Mouse (Mus musculus) CD4-positive helper T cell, adult 2 months (primary cell): ENCODE data around the gene Cyb561a3.
A peak's percentile ranks its signal among the peaks of the same experiment; 100 is the strongest.

ENCODE experiments used
- DNase-seq: peaks from one replicate; pipeline ENCODE4 v3.0.0-alpha.2; 2012; ENCODE audit warnings: low read depth, missing footprints, low spot score

Gene Cyb561a3

DNA sequence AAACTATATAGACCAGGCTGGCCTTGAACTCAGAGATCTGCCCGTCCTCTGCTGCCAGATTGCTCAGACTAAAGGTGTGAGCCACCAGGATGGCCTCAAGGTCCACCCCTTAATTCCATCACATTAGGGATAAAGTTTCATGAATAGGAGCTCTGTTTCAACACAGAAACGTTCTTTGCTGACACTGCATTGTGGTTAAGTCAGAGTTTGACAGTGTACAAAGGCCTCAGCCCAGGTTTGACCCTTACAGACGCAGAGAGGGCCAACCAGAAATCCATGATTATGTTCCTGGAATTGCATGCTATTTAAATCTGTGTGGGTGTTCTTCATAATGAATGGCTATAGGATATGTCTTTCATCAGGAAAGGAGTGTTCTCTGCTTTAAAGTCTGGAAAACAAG lies 13.3 kb downstream of the Cyb561a3 start:
- DNase-seq, result no peak

DNA sequence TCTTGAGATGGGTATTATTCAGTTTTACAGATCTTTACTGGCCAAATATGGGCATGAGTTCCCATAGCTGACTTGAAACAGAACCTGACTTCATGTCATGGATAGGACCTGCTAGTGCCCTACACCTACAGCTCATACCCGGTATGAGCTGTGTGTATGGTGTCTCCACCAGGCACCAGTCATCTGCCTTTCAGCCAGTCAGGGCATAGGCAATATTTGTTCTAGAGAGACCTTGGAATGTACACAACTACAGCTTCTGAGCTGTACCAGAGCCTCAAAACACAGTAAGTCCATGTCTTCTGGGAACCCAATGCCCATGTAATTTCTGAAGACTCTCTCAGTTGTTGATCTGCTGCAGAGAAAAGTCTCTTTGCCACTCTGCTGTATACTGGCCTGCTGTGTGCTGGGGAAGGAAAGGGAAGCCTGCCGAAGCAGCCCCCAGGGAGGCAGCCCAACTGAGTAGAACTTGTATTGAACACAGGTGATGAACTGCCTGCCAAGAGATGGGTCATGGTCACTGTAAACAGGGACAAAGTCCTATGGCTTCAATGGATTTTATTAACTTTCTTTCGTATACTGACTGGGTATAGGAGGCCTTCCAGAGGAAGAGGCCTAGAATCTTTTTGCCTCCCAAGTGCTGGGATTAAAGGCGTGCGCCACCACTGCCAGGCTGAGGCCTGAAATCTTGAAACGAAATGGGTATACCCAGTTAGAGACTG lies 14.8 kb downstream of the Cyb561a3 start:
- no peak for DNase-seq

GRCm38 (mm10) chr19:10598188-10598587 lies 21.2 kb downstream of the Cyb561a3 start:
- peak; percentile 17 for DNase-seq

DNA sequence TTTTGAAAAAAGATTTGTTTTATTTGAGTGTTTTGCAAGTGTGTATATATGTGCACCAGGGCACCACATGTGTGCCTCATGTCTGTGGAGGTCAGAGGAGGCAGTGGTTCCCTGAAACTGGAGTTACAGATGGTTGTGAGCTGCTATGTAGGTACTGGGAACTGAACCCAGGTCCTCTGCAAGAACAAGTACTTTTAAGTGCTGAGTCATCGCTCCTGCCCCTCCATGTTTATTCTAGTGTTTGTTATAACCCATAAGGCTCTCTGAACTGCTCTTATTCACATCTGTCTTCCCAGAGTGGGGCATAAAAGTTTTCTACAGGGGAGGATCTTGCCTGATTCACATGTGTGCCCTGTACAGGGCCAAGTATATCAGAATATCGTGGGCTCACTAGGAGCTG lies 22.7 kb downstream of the Cyb561a3 start:
- no peak for DNase-seq

DNA sequence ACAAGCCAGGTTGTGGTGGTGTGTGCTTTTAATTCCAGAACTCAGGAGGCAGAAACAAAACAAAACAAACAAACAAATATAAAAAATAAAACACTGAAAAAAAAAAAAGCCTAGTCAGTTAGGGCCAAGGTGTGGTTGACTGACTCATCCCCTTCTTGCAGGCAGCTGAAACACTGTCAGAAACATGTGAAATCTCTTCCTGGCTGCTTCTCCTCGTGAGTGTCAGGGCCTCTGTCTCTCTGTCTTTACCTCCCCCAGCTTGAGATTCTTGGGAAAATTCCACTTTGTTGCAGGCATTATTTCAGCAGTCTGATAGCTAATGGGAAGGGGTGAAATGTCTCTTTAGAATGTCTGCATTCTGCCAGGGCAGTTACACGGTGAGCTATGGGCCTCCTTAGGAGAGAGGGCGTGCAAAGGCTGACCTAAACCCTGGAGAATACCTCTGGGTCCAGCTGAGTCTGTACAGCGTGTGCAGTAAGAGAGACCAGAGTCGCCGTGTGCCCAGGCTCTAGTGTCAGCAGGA lies 25.3 kb downstream of the Cyb561a3 start:
- peak; percentile 16 for DNase-seq

DNA sequence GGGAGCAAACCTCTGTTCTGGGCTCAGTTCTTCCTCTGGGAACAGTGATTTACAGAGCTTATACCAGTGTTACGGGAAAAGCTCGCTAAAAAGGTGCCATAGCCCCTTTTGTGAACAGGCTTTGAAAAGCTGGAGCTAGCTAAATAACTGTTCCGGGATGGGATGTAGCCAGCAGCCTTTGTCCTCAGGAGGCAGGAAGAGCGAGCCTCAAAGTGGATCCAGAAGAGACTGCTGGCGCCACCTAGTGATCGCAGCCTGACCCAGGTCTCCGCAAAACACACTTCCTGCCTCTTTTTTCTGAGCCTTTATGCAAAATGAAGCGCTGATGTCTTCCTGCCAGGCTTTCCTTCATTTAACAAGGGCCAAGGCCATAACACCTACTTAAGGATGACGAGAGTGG lies 25.8 kb downstream of the Cyb561a3 start:
- DNase-seq, result peak; percentile 88

GRCm38 (mm10) chr19:10603660-10604523 lies 26.9 kb downstream of the Cyb561a3 start:
- peak; percentile 30 for DNase-seq

DNA sequence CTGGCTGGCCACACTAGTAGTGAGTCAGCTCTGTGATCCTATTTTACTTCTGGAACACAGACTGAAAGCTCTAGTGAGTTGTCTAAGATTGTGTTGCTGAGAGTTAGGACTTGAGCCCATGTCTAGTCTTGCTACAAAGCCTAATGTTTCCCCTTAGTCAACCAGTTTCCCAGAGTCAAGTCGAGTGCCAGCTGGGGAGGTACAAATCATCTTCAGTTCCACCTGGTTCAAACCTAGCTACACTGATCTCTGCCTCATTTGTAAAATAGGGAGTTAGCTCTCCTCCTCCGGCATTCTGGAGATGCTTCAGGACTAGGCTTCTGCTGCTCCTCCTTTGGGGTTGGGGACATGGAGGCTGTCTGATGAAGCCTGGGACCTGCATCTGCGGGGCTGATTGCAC lies 27.6 kb downstream of the Cyb561a3 start:
- no peak for DNase-seq

DNA sequence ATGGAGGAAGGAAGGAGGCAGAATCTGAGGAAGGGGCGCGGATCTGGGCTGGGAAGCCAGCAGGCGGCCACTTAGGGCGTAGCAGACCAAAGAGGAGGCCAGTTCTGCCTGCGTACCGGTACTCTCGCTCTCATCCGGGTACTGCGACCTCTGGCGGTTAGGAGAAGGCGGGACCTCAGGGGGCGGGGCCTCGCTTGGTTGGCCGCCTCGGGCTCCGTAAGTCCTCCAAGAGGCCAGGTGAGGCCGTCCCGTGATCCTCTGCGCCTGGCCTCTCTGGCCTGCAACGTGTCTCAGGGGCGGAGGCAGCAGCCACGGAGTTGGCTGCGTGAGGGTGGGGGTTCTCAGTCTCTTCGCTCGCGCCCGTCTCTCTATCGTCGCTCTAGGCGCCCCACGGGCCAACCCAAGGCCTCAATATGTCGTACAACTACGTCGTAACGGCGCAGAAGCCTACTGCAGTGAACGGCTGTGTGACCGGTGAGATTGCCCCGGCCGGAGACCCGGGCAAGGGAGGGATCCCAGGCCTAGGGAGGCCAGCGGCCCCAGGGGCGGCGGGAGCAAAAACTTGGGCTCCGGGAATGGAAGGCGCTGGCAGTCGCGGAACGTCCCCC lies 28.4 kb downstream of the Cyb561a3 start, which contains the start of the genes Ddb1 and Tkfc:
Gene Ddb1, plus strand, starts transcription at position 35 of the 608 bp plus-strand sequence.
Gene Tkfc, minus strand, starts transcription at position 362 of the 608 bp plus-strand sequence.
- DNase-seq, result peak; percentile 98

DNA sequence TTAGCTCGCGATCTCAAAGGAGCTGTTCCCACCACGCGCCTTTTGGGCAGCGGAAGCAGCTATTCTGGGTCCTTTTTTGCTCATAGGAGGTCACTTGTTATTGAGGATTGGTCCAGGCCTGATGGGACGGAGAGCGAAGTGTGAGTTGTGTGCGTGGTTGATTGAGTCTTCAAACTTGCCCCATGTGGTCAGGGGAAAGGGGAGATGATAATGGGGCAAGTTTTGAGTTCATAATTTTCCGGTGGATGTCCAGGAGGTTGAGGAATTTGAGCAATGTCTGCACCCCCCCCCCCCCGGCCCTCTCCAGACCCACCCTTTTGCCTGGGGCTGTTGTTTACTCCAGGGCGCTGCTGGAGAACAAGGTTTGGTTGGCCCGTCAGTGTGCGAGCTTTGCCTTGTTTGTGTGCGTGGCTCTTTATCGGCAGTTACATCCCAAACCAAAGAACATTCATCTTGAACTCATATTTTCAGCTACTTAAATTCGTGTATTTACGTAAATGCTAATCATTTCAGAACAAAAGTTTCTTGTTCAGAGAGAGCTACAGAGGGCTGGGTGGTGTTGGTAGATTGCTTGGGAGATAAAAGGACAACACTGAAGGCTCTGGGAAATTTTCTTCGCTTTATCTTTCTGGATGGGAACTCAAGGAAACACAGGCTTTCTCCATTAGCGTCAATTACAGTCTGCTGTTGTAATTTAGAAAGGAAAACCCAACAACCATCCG lies 29.1 kb downstream of the Cyb561a3 start:
- DNase-seq, result peak; percentile 42

DNA sequence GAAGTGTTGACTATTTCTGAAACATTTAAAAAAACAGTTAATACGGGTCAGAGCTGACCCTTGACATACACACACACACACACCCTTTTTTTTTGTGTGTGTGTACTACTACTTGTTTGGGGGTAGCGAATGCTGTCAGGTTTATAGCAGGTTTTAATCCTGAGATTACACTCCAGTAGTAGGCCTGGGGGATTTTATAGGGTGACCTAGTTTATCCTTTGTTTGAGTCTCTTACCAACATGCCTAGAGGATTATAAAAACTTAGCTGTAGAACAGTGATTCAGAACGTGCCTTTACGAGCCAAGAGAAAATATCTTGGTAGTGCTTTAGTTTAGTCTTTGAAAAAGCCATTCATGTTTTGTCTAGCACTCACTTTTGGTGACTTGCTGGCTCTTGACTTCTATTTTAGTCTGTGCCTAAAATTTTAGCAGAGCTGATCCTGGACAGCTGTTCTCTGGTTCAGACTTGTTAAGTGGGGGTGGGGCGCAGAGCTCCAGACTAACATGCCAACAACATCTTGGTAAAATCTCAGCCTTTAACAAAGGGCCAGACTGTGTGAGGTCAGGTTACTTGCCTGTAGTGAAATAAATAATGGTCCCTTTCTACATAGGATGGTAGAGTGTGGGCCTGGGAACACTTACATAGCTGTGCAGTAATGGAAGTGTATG lies 31.7 kb downstream of the Cyb561a3 start:
- no peak for DNase-seq

DNA sequence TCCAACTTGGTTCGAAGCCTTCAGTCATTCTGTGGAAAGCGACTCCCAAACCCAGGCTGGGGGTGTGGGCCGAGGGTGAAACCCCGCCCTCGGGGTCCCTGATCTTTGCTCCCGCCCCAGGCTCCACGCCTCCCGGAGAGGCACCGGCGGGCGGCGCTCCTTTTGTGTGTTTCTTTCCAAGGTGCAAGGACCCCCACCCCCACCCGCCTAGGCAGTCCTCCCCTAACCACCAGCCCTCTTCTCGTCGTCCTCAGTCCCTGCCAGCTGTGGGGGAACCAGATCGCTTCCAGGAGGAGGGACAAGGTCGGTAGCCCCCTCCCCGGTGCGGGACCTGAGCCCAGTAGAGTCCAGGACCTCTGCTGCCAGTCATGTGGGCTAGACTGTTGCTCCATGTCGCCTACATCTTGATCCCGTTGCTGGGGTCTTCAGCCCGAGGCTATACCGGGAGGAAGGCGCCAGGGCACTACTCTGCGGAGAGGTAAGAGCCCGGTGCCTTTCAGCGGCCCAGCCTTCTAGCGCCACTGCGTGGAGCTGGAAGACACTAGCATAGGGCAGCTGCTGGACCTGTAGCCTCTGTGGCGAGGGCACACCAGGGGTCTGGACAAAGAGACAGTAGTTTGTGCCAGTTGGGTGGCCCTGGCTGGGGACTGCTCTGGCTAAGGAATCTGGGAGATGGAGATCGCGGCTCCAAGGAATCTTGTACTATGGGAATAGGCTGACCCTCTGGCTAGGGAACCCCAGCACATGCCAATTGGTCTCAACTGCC lies 57.3 kb downstream of the Cyb561a3 start, which contains the start of gene Vwce:
Gene Vwce, plus strand, starts transcription at position 108 of the 766 bp plus-strand sequence.
- no peak for DNase-seq

DNA sequence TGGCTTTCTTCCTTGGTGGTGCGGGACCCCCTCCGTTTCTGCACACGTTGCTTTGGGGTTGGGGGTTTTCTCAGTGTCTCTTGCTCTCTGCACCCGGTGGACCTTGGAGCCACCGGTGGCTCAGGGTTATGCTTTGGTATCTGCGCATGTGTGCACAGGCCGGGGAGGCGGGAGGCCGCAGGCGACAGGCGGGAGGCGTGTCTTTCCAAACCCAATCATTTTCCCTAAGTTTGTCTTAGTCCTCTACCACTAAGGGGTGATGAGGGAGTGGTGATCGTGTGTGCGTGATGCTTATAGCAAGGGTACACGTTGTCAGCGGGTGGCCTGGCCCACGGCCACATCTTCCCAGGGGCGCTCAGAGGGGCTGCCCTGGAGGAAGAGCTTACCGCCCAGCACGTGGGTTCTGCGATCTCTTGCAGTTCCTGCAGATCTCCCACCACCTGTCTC lies 57.9 kb downstream of the Cyb561a3 start:
- no peak for DNase-seq

- no peak for DNase-seq
Measured at GRCm38 (mm10) chr19:10637840-10638239, 60.9 kb downstream of the Cyb561a3 start.

DNA sequence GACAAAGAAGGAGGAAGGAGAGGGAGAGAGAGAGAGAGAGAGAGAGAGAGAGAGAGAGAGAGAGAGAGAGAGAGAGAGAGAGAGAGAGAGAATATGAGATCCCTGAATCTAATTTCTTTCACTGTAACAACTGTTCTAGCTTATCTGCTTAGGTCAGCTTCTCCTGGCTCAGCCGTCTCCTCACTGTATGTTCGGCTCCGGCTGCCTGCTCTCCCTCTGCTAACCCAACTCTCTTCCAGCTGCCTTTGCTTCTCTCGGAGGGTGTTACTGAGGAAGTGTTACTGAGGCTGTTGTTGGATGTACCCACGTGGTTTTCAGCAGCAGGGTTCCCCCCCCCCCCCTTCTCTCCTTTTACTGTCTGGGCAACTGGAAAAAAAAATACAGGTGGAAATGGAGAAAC lies 63.1 kb downstream of the Cyb561a3 start:
- DNase-seq, result no peak

- DNase-seq, result no peak
Measured at GRCm38 (mm10) chr19:10640589-10641378, 63.8 kb downstream of the Cyb561a3 start.
